Mouse (Mus musculus) heart, postnatal 10 days (tissue): Measurements from ENCODE around the gene Bmp8b. TPM values are rescaled to one million over a fixed set of nuclear protein-coding genes. Genes with fewer than 3 reads are reported as not detected.
"Not testable (repeated sequence)": the region's sequence is repeated elsewhere in the genome, so short reads cannot be mapped to it uniquely, and the experiment has no call there.

Source experiments
- DNase-seq, 2 experiments: peaks; one replicate each; pipeline ENCODE4 v3.0.0; 2021
- intact Hi-C: fragments of 180-260 bp; cut with DNase I; formaldehyde crosslinking; loops from one replicate; pipeline ENCODE4 v1.15.1; 2025
- total RNA-seq, 2 experiments: library from RNA; stranded (reverse); gene quantifications; 2 replicates each; pipeline ENCODE4 v1.2.3; 2021

Bmp8b gene
- total RNA-seq, result not detected

DNA sequence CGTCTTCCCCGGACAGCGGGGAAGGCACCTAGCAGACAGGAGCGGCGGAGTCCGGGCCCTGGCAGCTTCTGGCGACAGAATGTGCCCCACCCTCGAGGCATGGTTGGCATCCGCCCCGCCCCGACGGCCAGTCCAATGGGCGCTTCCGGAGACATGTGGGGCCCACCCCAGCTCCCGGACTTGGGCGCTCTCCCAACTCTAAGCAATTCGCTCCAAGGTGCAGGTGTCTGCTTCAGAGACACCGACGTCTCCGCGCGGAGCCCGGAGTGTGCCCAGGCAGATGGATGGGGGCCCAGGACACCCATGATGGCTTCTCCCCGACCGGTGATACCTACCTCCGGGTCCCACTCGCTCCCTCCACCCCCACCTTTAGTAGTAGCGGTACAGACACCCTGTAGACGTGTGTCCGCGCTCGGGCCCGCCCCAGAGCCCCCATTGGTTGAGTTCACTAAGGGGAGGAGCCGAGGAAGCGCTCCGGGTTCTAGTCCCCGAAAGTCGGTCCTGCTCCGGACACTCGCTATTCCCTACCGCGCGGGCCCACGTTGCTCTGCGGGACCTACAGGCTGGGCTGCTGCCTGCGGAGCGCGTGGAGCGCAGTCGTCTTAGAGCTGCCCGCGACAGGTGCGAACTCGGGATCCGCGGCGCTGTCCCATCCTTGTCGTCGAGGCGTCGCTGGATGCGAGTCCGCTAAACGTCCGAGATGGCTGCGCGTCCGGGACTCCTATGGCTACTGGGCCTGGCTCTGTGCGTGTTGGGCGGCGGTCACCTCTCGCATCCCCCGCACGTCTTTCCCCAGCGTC, at the start of gene Bmp8b:
TSS of gene Bmp8b (plus strand) at position 515 of the 800 bp plus-strand sequence.
- no peak for DNase-seq
- intact Hi-C loops, result no loop called here

DNA sequence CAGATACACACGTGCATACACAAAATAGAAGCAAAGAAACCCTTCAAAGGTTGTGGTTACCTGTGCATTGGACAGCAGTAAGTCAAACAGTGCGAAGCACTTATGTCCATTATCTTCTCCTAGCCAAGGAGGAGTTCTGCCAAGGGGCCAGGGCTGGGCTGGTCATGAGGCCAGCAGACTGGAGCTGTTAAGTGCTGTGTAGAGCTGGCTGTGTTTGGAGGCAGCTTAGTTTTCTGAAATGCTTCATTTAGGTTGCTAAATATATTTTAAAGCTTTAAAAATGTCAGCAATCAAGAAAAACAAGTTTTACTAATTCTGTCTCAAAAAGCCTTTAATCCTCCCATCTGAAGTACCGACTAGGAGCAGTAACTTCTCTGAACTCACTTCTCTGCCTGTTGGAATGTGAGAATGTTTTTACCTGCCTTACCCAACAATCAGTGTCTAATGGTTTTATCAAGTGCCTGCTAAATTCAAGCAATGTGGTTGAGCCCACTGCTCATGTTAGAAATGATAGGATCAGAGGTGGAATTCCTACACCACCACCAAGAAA, 48.3 kb upstream of the Bmp8b start:
- peak; percentile 20 to 31 for DNase-seq
- intact Hi-C loops, result no loop called here

GRCm38 (mm10) chr4:123057957-123058356, 47.0 kb upstream of the Bmp8b start:
- intact Hi-C loops, result no loop called here
- DNase-seq, result no peak

DNA sequence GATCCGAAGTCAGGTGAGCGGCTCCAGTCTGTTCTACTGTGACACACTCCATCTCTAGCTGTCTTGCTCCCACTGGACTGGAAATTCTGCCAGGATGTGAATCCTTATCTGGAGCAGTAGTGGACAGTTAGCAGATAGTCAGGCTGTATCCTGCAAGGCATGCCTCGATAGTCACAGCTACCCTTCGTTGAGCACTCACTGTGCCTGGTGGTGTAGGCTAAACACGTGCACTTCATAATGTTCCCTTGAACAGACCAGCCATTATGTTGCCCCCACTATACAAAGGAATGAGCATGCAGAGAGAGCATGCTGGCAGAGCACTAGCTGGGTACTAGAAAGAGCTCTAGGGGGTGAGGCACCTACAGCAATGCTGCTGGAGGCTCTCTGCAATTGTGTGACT, 43.2 kb upstream of the Bmp8b start:
- DNase-seq, result no peak
- intact Hi-C loops, result no loop called here

DNA sequence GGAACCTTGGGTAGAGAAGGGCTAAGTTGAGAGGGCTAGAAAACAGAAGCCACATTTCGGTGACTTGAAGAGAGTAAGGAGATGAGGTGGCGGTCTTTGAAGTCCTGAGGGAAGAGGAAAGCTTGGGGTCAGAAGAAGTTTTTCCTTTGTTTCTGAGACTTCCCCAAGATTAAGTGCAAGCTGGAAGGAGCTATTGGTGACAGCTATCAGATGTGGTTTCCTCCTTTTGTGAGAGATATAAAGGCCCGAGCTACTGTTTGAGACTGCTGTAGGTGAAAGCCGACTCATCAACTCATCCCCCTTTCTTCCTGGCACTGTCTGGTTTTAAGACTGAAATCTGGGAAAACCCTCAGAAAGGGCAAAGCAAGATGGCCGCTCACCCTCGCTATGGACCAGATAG, 36.3 kb upstream of the Bmp8b start:
- intact Hi-C loops, result no loop called here
- DNase-seq, result no peak

GRCm38 (mm10) chr4:123071266-123071966, 33.5 kb upstream of the Bmp8b start:
- intact Hi-C loops, result no loop called here
- peak; percentile 14 to 32 for DNase-seq

GRCm38 (mm10) chr4:123076928-123077327, 28.0 kb upstream of the Bmp8b start:
- DNase-seq, result no peak
- intact Hi-C loops, result no loop called here

DNA sequence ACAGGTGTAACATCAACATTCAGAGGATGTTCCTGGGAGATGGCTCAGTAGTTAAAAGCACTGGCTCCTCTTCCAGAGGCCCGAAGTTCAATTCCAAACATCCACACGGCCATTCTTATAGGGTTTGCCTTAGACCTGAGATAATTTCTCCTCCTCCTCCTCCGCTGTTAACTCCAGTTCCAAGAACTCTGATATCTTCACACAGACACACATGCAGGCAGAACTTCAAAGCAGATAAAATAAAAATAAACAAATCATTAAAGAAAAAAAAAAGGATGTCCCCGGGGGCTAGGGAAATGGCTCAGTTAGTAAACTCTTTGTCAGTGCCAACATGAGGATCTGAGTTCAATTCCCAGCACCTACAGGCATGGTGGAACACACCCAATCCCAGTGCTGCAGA, 26.7 kb upstream of the Bmp8b start:
- intact Hi-C loops, result no loop called here

GRCm38 (mm10) chr4:123080791-123081190, 24.2 kb upstream of the Bmp8b start:
- no peak for DNase-seq
- intact Hi-C loops, result loop anchor here (5.0 to 10.0 kb wide), 3 partner anchors 183 to 1838 kb away; no protein-coding TSS in a partner anchor

More for the DNA sequence above, 26.7 kb upstream of the Bmp8b start:
- DNase-seq, result no peak

DNA sequence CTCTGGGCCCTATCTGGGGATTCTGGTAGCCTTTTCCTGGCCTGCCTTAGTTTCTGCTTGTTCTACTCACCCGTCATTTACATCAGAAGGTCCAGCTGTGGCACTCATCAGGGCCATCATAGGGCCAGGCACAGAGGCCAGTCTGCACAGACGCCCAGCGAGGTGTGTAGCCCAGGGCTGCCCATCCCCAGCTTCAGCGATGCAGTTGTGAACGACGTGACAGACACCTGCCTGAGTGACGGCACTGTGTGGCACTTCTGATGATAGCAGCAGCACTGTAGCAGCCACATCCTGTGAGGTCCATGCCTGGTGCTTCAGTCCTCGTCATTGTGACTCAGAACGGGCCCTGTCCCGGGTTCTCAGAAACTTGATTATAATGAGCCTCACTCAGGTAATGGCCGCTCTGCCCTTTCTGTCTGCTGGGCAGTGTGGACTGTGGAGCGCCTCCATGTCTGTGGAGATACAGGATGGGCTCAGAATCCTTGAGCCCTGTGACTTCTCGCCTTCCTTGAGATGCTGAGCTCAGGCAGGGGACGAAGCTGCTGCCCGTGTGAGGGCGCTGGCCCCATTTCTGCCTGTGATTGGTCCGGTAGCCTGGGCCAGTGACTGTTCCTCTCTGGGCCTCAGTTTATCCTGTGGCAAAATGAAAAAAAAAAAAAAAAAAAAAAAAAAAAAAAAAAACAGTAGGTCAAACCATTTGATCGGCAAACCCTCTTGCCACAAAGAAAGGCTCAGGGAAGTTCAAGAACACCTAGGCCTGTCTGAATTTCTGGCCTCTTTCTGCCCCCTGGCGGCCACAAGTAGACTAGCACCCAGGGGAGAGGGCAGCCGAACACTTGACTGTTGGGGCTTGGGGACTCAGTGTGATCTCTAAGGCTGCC, 22.4 kb upstream of the Bmp8b start:
- intact Hi-C loops, result loop anchor here (1.0 to 10.0 kb wide), 5 partner anchors 87 to 1840 kb away; partner anchors contain the start of gene Mycl
- peak; percentile 61 to 69 for DNase-seq

- intact Hi-C loops, result loop anchor here (1.0 to 10.0 kb wide), 5 partner anchors 88 to 1841 kb away; partner anchors contain the start of gene Mycl
- no peak for DNase-seq
Observed at GRCm38 (mm10) chr4:123083323-123083902, 21.6 kb upstream of the Bmp8b start.

GRCm38 (mm10) chr4:123085290-123085689, 19.7 kb upstream of the Bmp8b start:
- no peak for DNase-seq
- intact Hi-C loops, result loop anchor here (10.0 kb wide), 1 partner anchor 280 kb away; no protein-coding TSS in a partner anchor

DNA sequence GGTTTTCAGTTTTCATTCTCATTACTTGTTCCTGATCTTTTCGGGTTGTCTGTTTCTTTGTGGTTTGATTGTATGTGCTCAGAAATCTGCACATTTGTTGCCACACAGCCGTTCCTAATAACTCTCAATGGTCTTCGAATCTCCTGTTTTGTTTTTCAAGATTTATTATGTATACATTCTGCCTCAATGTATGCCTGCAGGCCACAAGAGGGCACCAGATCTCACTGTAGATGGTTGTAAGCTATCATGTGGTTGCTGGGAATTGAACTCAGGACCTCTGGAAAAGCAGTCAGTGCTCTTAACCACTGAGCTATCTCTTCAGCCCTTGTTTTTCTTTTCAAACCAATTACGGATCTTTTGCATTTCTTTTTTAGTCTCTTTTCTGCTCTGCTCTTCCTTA, 18.6 kb upstream of the Bmp8b start:
- intact Hi-C loops, result loop anchor here (10.0 kb wide), 1 partner anchor 282 kb away; no protein-coding TSS in a partner anchor
- DNase-seq, result no peak

DNA sequence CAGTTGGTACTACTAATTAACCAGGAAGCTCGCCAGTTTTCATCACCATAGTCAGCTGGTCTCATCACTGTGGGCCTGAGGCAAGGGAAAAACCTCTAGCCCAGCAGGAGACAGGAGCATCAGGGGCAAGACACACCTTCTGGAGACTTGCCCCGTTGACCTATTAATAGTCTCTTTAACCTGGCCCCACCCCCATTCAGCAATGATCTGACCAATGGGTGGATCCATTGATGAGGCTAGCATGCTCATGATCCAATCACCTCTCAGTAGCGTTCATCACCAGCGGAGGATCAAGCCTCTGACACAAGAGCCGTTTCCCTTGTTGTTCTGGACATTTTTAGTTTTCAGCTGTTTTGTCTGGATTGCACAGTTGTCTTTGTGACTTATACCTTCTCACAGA, 12.3 kb upstream of the Bmp8b start:
- intact Hi-C loops, result no loop called here
- DNase-seq, result no peak

DNA sequence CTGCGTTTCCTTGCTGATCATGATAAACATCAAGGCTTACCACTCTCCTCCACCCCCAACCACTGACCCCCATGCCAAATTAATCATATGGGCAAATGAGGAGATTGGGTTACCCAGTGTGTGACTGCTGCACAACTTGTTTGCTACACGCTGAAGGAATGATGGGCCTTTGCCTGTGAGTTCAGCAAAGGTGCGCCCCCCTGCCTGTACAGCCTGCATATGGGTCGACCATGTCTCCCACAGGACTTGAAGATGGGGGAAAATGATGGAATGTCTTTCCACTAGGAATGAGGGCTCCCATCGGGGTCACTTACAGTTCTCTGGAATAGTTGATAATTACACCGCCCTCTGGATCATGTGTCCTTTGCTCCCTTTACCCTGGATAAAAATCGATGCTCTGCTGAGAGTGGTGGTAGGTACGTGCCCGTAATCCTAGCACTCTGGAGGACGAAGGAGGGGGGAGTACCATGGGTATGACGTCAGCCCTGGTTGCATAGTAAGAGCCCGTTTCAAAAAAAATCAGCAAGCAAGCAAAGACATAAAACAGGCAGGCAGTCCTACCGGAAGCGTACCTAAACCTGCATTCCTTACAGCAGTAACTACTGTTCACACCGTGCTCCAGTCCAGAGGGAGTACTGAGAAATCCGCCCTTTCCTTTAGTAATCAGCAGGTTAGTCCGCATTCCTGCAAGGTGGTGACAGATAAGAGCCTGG, 11.7 kb upstream of the Bmp8b start:
- DNase-seq, result no peak
- intact Hi-C loops, result no loop called here

DNA sequence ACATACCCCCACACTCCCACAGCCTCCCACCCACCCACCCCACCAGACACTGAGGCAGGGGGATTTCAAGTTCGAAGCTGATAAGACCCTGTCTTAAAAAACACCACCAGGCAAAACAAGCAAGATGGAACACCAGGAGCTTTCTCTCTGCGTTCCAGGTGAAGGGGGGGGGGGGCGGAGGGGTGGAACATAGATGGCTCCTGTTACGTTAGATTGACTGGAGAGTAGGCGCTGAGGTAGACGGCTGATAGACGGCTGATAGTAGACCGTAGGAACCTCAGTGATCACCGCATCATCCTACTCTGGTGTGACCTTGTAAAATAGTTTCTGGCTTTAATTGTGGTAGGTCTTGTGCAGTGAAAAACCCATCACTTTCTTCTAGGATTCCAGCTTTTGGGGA, 11.1 kb upstream of the Bmp8b start:
- intact Hi-C loops, result no loop called here

GRCm38 (mm10) chr4:123105451-123105790, 456 bp downstream of the Bmp8b start:
- intact Hi-C loops, result no loop called here
- DNase-seq, result no peak

More for the DNA sequence above, 11.1 kb upstream of the Bmp8b start:
- no peak for DNase-seq

- intact Hi-C loops, DNase-seq: not testable (repeated sequence)
Observed at GRCm38 (mm10) chr4:123105929-123106328, 964 bp downstream of the Bmp8b start.

GRCm38 (mm10) chr4:123106864-123107263, 1.9 kb downstream of the Bmp8b start:
- no peak for DNase-seq
- intact Hi-C loops, result no loop called here
